Mouse (Mus musculus): ENCODE measurements around the gene Gpsm1. TPM values are rescaled to one million over a fixed set of nuclear protein-coding genes. Genes with fewer than 3 reads are reported as not detected.

Gene Gpsm1
- 92.0 and 94.8 TPM in 2 replicates for polyA plus RNA-seq (2014; fragmentation: Nextera tagmentation; extraction: Ambion mirVana)

DNA sequence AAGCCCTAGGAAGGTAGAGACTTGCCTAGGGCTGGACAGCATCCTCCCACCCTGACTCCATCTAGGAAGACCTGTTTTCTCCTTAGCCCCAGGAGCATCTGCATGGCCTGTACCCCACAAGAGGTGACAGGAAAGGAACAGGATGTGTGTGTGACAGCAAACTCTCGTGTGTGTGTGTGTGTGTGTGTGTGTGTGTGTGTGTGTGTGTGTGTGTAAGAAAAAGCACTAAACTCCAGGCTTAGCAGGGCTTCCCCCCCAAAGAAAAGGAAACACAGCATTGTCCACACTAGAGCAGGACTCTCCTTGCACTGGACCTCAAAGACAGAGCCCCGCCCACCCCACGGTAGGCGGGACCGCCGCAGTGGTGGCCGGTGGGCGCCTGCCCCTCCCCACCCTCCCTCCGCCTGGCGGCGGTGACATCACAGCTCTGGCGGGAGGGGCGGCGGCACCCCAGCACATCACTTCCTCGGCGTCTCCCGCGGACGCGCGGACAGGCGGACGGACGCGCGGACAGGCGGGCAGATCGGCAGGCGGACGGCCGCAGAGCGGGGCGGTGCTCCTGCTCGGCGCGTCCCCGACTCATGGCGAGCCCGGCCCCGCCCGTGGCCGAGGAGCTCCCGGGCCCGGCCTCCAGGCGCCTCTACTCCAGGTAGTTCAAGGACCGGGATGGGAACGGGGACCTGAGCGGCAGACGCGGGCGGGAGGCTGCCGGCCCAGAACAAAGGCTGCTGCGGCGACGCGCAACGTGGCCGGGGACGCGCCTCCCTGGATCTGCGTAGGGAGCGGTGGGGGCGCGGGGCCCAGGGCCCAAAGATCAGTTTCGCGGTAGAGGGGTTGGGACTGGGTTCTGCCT lies at the start of gene Gpsm1:
Gene Gpsm1 (plus strand): TSS at position 444 of the 853 bp plus-strand sequence.
- under 1% methylated on average over 62 of the region's 66 CpGs for WGBS
- H3K4me2 ChIP-seq (ENCODE audit: low read depth, low read length), result peak within 1 kb of the TSS; percentile 98
- no peaks in the 10 kb centered on the region for H3K27me3 ChIP-seq (ENCODE audit: control insufficient read depth, insufficient read depth, low read length)
- H3K27ac ChIP-seq (ENCODE audit: low read depth, low read length), result peak within 1 kb of the TSS; percentile 96
- no peaks in the 10 kb centered on the region for H3K36me3 ChIP-seq (ENCODE audit: control insufficient read depth, insufficient read depth, low read length)
- H3K4me3 ChIP-seq (ENCODE audit: low read depth, low read length), result peak within 1 kb of the TSS; percentile 85
- ATAC-seq (ENCODE audit: low read depth), result peak; percentile 84
- peak within 1 kb of the TSS; percentile 99 for H3K9ac ChIP-seq (replicated peaks; ENCODE audit: low read depth, low read length)
- no peaks in the 10 kb centered on the region for H3K9me3 ChIP-seq (ENCODE audit: control insufficient read depth, low read length)
- peaks cover 36% of the 10 kb centered on the region for H3K4me1 ChIP-seq (ENCODE audit: control insufficient read depth, insufficient read depth, low read length)

DNA sequence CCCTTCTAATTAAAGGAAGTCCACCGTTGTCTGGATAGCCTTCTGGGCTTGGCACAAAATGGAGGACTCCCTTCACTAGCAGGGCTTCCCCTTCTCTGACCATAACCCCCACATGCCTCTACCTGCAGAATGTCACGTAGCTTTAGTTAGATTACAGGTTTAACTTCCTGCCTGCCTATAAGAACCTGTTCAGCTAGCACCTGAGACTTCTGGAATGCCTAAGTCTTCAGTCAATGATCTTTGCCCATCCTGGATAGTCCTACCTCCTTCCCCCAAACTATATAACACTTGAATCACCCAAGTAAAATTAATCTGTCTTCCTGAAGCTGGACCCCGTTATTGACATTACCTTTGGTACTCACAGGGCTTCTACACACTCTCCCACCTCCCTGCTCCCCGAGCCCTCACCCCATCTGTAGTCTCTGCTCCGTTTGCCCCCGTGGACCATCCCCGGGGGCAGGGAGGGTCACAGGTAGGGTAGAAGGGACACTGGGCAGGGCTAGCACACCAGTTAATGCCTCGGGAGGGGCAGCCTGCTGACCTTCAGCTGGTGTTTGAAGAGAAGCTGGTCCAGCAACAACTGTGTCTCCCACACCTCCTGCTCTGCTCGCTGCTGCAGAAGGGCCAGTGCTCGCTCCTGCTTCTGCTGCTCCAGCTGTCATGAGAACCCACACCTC lies 49.1 kb upstream of the Gpsm1 start:
- WGBS, result 81% methylated on average over 10 of the region's 10 CpGs
- no peaks in the 10 kb centered on the region for H3K27me3 ChIP-seq (ENCODE audit: control insufficient read depth, insufficient read depth, low read length)
- no peak overlapping the region for H3K4me3 ChIP-seq (ENCODE audit: low read depth, low read length)
- no peaks in the 10 kb centered on the region for H3K36me3 ChIP-seq (ENCODE audit: control insufficient read depth, insufficient read depth, low read length)
- ATAC-seq (ENCODE audit: low read depth), result no peak
- H3K4me2 ChIP-seq (ENCODE audit: low read depth, low read length), result no peak overlapping the region
- no peaks in the 10 kb centered on the region for H3K4me1 ChIP-seq (ENCODE audit: control insufficient read depth, insufficient read depth, low read length)
- H3K9me3 ChIP-seq (ENCODE audit: control insufficient read depth, low read length), result no peaks in the 10 kb centered on the region
- H3K9ac ChIP-seq (replicated peaks; ENCODE audit: low read depth, low read length), result no peak overlapping the region
- H3K27ac ChIP-seq (ENCODE audit: low read depth, low read length), result no peak overlapping the region

DNA sequence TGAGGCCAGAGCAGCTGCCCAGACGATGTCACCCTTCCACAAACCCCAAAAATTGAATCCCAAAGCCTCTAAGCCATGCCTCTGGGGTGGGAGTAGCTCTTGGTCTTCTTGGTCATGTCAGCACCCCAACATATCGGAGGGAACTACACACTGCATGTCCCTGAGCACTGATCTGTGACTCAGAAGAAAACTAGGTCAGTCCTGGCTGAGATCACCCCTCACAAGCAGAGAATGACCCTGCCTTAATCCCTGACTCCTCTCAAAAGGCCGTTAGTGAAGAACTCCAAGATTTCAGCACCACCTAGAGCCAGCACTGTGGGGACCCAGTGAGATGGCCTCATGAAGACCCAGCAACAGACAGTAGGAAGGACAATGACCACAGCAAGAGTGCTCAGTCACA lies 47.1 kb upstream of the Gpsm1 start:
- ATAC-seq (ENCODE audit: low read depth), result no peak
- no peaks in the 10 kb centered on the region for H3K27me3 ChIP-seq (ENCODE audit: control insufficient read depth, insufficient read depth, low read length)
- 77% methylated on average over 3 of the region's 3 CpGs for WGBS

DNA sequence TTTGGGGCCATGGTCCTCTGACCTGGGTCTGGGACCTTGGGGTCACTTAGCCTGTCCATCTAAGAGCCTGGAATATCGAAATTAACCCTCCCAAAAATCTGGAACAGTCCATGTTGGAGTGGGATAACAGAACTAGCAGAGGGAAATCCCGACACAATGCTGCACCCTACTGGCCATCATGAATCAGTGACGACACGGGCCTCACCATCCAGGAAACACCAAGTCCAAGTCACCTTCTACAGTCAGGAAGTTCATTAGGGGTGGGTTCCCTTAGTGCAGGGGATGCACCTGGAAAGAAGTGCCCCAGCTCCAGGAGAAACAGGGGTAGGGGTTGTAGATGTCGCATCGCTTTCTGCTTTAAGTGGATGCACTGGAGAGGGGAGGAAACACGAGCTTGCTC lies 41.7 kb upstream of the Gpsm1 start:
- 0 out of 2 replicates have a peak, but pooled peaks have one; percentile 56 for ATAC-seq (ENCODE audit: low read depth)
- Histone ChIP-seq H3K27me3 (ENCODE audit: control insufficient read depth, insufficient read depth, low read length) (no peaks in the 10 kb centered on the region), H3K4me2 (ENCODE audit: low read depth, low read length) (no peak overlapping the region), H3K9me3 (ENCODE audit: control insufficient read depth, low read length) (no peaks in the 10 kb centered on the region), H3K4me1 (ENCODE audit: control insufficient read depth, insufficient read depth, low read length) (no peaks in the 10 kb centered on the region), H3K36me3 (ENCODE audit: control insufficient read depth, insufficient read depth, low read length) (no peaks in the 10 kb centered on the region), H3K4me3 (ENCODE audit: low read depth, low read length) (no peak overlapping the region), H3K27ac (ENCODE audit: low read depth, low read length) (no peak overlapping the region), H3K9ac (replicated peaks; ENCODE audit: low read depth, low read length) (no peak overlapping the region)
- WGBS, result 18% methylated on average over 7 of the region's 7 CpGs

More for the DNA sequence above, 47.1 kb upstream of the Gpsm1 start:
- no peaks in the 10 kb centered on the region for H3K36me3 ChIP-seq (ENCODE audit: control insufficient read depth, insufficient read depth, low read length)
- no peak overlapping the region for H3K4me3 ChIP-seq (ENCODE audit: low read depth, low read length)
- H3K27ac ChIP-seq (ENCODE audit: low read depth, low read length), result no peak overlapping the region
- no peak overlapping the region for H3K9ac ChIP-seq (replicated peaks; ENCODE audit: low read depth, low read length)
- no peaks in the 10 kb centered on the region for H3K4me1 ChIP-seq (ENCODE audit: control insufficient read depth, insufficient read depth, low read length)
- H3K9me3 ChIP-seq (ENCODE audit: control insufficient read depth, low read length), result no peaks in the 10 kb centered on the region
- no peak overlapping the region for H3K4me2 ChIP-seq (ENCODE audit: low read depth, low read length)

DNA sequence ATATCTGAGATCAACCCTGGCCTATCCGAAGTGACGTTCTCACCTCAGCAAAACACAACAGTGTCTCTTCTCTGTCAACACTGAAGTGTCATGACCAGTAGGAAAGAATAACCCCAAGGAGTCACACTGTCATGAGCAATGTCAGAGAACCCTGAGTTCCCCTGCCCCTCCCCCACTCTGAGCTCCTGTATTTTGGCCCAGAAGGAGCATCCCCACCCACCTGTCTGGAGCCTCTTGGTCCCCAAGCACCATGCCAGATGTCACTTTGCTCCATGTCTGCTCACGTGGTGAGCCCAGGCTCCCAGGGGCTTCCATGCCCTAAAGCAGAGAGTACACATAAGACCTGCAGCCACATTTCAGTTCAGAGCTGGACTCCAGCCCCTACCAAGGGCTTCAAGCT lies 35.6 kb upstream of the Gpsm1 start:
- no peaks in the 10 kb centered on the region for H3K9me3 ChIP-seq (ENCODE audit: control insufficient read depth, low read length)
- no peaks in the 10 kb centered on the region for H3K4me1 ChIP-seq (ENCODE audit: control insufficient read depth, insufficient read depth, low read length)
- no peak overlapping the region for H3K4me2 ChIP-seq (ENCODE audit: low read depth, low read length)
- no peak overlapping the region for H3K9ac ChIP-seq (replicated peaks; ENCODE audit: low read depth, low read length)
- ATAC-seq (ENCODE audit: low read depth), result no peak
- H3K4me3 ChIP-seq (ENCODE audit: low read depth, low read length), result no peak overlapping the region
- no peak overlapping the region for H3K27ac ChIP-seq (ENCODE audit: low read depth, low read length)
- 76% methylated on average over 3 of the region's 3 CpGs for WGBS
- no peaks in the 10 kb centered on the region; the same call in 1 of the 2 replicates for H3K27me3 ChIP-seq (ENCODE audit: control insufficient read depth, insufficient read depth, low read length)
- H3K36me3 ChIP-seq (ENCODE audit: control insufficient read depth, insufficient read depth, low read length), result no peaks in the 10 kb centered on the region

DNA sequence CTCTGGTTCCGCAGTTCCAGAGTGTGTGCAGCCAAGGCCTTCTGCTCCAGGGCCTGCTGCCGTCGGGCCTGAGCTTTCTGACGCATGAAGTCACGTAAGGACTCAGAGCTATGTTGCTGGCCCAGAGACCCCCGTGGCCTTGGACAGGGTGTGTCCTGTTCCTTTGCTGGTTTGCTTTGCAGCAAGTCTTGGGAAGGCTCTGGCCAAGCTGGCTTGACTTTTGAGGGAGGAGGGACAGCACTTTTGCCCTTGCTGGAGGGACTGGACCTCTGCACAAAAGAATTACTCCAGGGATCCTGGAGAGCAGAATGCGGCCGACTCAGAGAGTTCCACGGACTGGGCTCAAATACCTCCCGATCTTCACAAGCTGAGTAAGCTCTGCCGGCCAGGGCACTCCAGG lies 34.7 kb upstream of the Gpsm1 start:
- WGBS, result 85% methylated on average over 11 of the region's 11 CpGs
- Histone ChIP-seq H3K9me3 (ENCODE audit: control insufficient read depth, low read length) (no peaks in the 10 kb centered on the region), H3K27me3 (ENCODE audit: control insufficient read depth, insufficient read depth, low read length) (no peaks in the 10 kb centered on the region; the same call in 1 of the 2 replicates), H3K27ac (ENCODE audit: low read depth, low read length) (no peak overlapping the region), H3K4me2 (ENCODE audit: low read depth, low read length) (no peak overlapping the region), H3K4me1 (ENCODE audit: control insufficient read depth, insufficient read depth, low read length) (no peaks in the 10 kb centered on the region), H3K9ac (replicated peaks; ENCODE audit: low read depth, low read length) (no peak overlapping the region), H3K4me3 (ENCODE audit: low read depth, low read length) (no peak overlapping the region), H3K36me3 (ENCODE audit: control insufficient read depth, insufficient read depth, low read length) (no peaks in the 10 kb centered on the region)
- no peak for ATAC-seq (ENCODE audit: low read depth)

DNA sequence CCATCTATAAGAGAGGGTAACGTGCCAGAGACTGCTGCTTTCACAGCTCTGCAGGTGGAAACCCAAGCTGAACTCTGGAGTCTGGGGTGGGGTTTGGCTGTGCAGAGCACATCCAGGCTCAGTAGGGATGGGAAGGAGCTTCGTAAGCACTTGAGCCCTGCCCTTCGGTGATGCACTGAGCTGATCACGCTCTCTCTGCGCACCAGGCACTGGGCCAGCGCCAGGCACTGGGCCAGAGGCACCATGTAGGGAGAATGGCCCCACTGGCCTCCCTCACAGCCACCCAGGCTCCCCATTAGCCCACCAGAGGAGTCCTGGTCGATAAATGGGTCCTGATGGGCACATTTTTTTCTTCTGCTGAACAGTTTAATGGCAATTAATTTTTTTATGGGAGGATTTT lies 29.5 kb upstream of the Gpsm1 start:
- Histone ChIP-seq H3K9ac (replicated peaks; ENCODE audit: low read depth, low read length) (no peak overlapping the region), H3K36me3 (ENCODE audit: control insufficient read depth, insufficient read depth, low read length) (no peaks in the 10 kb centered on the region), H3K4me3 (ENCODE audit: low read depth, low read length) (no peak overlapping the region), H3K27ac (ENCODE audit: low read depth, low read length) (no peak overlapping the region), H3K9me3 (ENCODE audit: control insufficient read depth, low read length) (no peaks in the 10 kb centered on the region), H3K27me3 (ENCODE audit: control insufficient read depth, insufficient read depth, low read length) (no peaks in the 10 kb centered on the region; the same call in 1 of the 2 replicates), H3K4me2 (ENCODE audit: low read depth, low read length) (no peak overlapping the region), H3K4me1 (ENCODE audit: control insufficient read depth, insufficient read depth, low read length) (no peaks in the 10 kb centered on the region)
- 43% methylated on average over 7 of the region's 7 CpGs for WGBS
- peak; percentile 84 for ATAC-seq (ENCODE audit: low read depth)

DNA sequence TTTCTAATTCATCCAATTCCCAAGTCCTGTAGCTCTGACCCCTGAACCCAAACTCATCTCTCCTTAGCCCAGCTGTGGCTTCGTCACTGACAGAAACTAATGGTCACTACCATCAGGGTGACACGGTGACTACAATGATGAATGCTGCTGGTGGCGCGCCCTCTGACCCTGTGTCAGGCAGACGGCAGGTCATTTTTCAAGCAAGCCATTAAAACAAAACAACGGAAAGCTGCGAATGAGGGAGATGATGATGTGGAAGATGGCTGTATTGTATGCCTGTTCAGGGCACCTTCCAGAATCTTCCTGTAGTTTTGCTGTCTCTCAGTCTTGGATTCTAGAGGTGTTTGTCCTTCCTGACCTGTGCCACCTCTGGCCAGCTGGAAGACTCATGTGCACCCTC lies 28.9 kb upstream of the Gpsm1 start:
- Histone ChIP-seq H3K4me2 (ENCODE audit: low read depth, low read length) (no peak overlapping the region), H3K9ac (replicated peaks; ENCODE audit: low read depth, low read length) (no peak overlapping the region), H3K9me3 (ENCODE audit: control insufficient read depth, low read length) (no peaks in the 10 kb centered on the region), H3K27ac (ENCODE audit: low read depth, low read length) (no peak overlapping the region), H3K4me1 (ENCODE audit: control insufficient read depth, insufficient read depth, low read length) (no peaks in the 10 kb centered on the region), H3K27me3 (ENCODE audit: control insufficient read depth, insufficient read depth, low read length) (no peaks in the 10 kb centered on the region; the same call in 1 of the 2 replicates), H3K36me3 (ENCODE audit: control insufficient read depth, insufficient read depth, low read length) (no peaks in the 10 kb centered on the region), H3K4me3 (ENCODE audit: low read depth, low read length) (no peak overlapping the region)
- whole genome bisulfite sequencing, result 33% methylated on average over 7 of the region's 7 CpGs
- no peak for ATAC-seq (ENCODE audit: low read depth)

DNA sequence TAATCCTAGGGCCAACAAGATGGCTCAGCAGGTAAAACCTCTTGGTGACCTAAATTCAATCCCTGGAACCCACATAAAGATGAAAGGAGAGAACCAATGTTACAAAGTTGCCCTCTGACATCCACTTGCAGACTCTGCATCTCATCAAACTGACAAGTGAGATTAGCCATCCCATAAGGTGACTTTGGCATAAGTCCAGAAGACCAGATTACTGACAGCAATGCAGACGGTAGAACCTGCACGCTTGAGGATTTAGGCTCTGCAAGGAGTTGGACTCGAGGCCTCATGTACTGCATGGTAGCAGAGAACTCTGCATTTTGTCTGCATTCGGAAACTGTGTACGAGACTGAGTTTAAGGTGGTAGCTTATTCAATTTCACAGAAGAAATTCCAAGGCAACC lies 25.2 kb upstream of the Gpsm1 start:
- ATAC-seq (ENCODE audit: low read depth), result no peak
- no peaks in the 10 kb centered on the region for H3K4me1 ChIP-seq (ENCODE audit: control insufficient read depth, insufficient read depth, low read length)
- H3K27me3 ChIP-seq (ENCODE audit: control insufficient read depth, insufficient read depth, low read length), result no peaks in the 10 kb centered on the region
- H3K4me2 ChIP-seq (ENCODE audit: low read depth, low read length), result no peak overlapping the region
- 89% methylated on average over 5 of the region's 5 CpGs for WGBS
- H3K4me3 ChIP-seq (ENCODE audit: low read depth, low read length), result no peak overlapping the region
- H3K9me3 ChIP-seq (ENCODE audit: control insufficient read depth, low read length), result no peaks in the 10 kb centered on the region
- no peak overlapping the region for H3K9ac ChIP-seq (replicated peaks; ENCODE audit: low read depth, low read length)
- no peak overlapping the region for H3K27ac ChIP-seq (ENCODE audit: low read depth, low read length)
- H3K36me3 ChIP-seq (ENCODE audit: control insufficient read depth, insufficient read depth, low read length), result no peaks in the 10 kb centered on the region
